Mouse (Mus musculus) forebrain, embryonic 16.5 days (tissue): ENCODE results near the gene Gm49661. TPM values are rescaled to one million over a fixed set of nuclear protein-coding genes. Genes with fewer than 3 reads are reported as not detected.

Experiments
- ATAC-seq: fragments of 200-750 bp; cut with Nextera tagmentation; 2 replicates; pipeline ENCODE4 v1.8.0; 2017; ENCODE audit warnings: mild to moderate bottlenecking, moderate library complexity
- H3K27ac ChIP-seq: fragments of 300-500 bp; sonication (generic); 2 replicates; pipeline ENCODE4 v1.5.1; 2014; ENCODE audit warnings: low read length, control low read depth
- H3K27me3 ChIP-seq: fragments of 300-500 bp; sonication (generic); replicated peaks from 2 replicates; pipeline ENCODE4 v1.6.1; 2014; ENCODE audit warnings: low read length; ENCODE audit not compliant: control insufficient read depth, insufficient read depth
- H3K36me3 ChIP-seq: fragments of 300-500 bp; sonication (generic); 2 replicates; pipeline ENCODE4 v1.6.1; 2014; ENCODE audit not compliant: control insufficient read depth, insufficient read depth
- H3K4me1 ChIP-seq: fragments of 300-500 bp; sonication (generic); replicated peaks from 2 replicates; pipeline ENCODE4 v1.6.1; 2014; ENCODE audit warnings: low read length; ENCODE audit not compliant: control insufficient read depth, insufficient read depth
- H3K4me2 ChIP-seq: fragments of 300-500 bp; sonication (generic); 2 replicates; pipeline ENCODE4 v1.6.1; 2014; ENCODE audit warnings: mild to moderate bottlenecking, low read length, control low read depth
- H3K4me3 ChIP-seq: fragments of 300-500 bp; sonication (generic); replicated peaks from 2 replicates; pipeline ENCODE4 v1.5.1; 2014; ENCODE audit warnings: mild to moderate bottlenecking, low read length, control low read depth
- H3K9ac ChIP-seq: fragments of 300-500 bp; sonication (generic); replicated peaks from 2 replicates; pipeline ENCODE4 v1.6.1; 2014; ENCODE audit warnings: low read depth, low read length, control low read depth
- H3K9me3 ChIP-seq: fragments of 300-500 bp; sonication (generic); 2 replicates; pipeline ENCODE4 v1.6.1; 2016; ENCODE audit warnings: low read length; ENCODE audit not compliant: control insufficient read depth
- WGBS: fragments of 180-500 bp; shearing (Covaris S2); extraction: QIAGEN DNeasy Blood & Tissue Kit; methylation state at CpG from one replicate; pipeline ENCODE4 v1.1.7; 2014; 5-methylcytosine and 5-hydroxymethylcytosine counted together
- polyA plus RNA-seq: library from polyadenylated mRNA; unstranded; fragments of >200 nt; fragmentation: Nextera tagmentation; extraction: Ambion mirVana; gene quantifications from 2 replicates; pipeline ENCODE4 v1.2.1, GENCODE M21; 2015

Gene Gm49661
- polyA plus RNA-seq, 1 experiment from 2014 or later = not detected

DNA sequence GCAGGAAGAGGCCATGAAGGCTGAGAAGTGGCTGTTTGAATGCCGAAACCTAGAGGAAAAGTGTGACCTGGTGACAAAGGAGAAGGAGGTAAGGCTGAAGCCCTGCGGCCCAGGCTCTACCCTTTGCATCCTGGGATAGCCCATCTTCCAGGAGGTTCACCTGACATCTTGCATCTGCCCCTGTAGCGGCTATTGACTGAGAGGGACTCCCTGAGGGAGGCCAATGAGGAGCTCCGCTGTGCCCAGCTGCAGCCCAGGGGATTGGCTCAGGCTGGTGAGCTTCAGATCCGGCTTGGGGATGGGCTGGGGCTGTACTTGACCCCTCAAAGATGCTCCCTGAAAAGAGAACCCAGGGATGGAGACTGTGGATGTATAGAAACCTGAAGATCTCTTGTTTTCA is 27.7 kb upstream of the Gm49661 start:
- ATAC-seq = no peak
- H3K4me3 ChIP-seq = no peak overlapping the region
- 85% methylated on average over 5 of the region's 5 CpGs for WGBS
- no peaks in the 10 kb centered on the region for H3K36me3 ChIP-seq
- no peak overlapping the region for H3K9ac ChIP-seq
- no peak overlapping the region for H3K27ac ChIP-seq
- no peaks in the 10 kb centered on the region for H3K27me3 ChIP-seq
- no peaks in the 10 kb centered on the region for H3K9me3 ChIP-seq
- no peak overlapping the region for H3K4me2 ChIP-seq
- peaks cover 8% of the 10 kb centered on the region for H3K4me1 ChIP-seq

GRCm38 (mm10) chr8:84995680-84996079 is 26.4 kb upstream of the Gm49661 start:
- peak overlapping the region; percentile 29; the same call in 1 of the 2 replicates for H3K9ac ChIP-seq
- H3K36me3 ChIP-seq = no peaks in the 10 kb centered on the region
- no peak overlapping the region for H3K27ac ChIP-seq
- H3K9me3 ChIP-seq = no peaks in the 10 kb centered on the region
- peak; percentile 15; the same call in 1 of the 2 replicates for ATAC-seq
- H3K4me2 ChIP-seq = no peak overlapping the region
- H3K27me3 ChIP-seq = no peaks in the 10 kb centered on the region
- peaks cover 13% of the 10 kb centered on the region for H3K4me1 ChIP-seq
- 14% methylated on average over 25 of the region's 25 CpGs for WGBS
- H3K4me3 ChIP-seq = no peak overlapping the region

GRCm38 (mm10) chr8:84994375-84994774 is 25.1 kb upstream of the Gm49661 start:
- H3K27ac ChIP-seq = no peak overlapping the region
- H3K4me1 ChIP-seq = peaks cover 19% of the 10 kb centered on the region
- ATAC-seq = no peak
- 92% methylated on average over 9 of the region's 9 CpGs for WGBS
- H3K36me3 ChIP-seq = no peaks in the 10 kb centered on the region
- no peak overlapping the region for H3K4me2 ChIP-seq
- no peak overlapping the region for H3K4me3 ChIP-seq
- no peaks in the 10 kb centered on the region for H3K9me3 ChIP-seq
- H3K9ac ChIP-seq = no peak overlapping the region
- no peaks in the 10 kb centered on the region for H3K27me3 ChIP-seq

- ATAC-seq = peak; percentile 7; the same call in 1 of the 2 replicates
- 0 out of 2 replicates have a peak overlapping the region, but pooled peaks have one; percentile 28 for H3K27ac ChIP-seq
These were observed 21.6 kb upstream of the Gm49661 start for GRCm38 (mm10) chr8:84990836-84991235.

DNA sequence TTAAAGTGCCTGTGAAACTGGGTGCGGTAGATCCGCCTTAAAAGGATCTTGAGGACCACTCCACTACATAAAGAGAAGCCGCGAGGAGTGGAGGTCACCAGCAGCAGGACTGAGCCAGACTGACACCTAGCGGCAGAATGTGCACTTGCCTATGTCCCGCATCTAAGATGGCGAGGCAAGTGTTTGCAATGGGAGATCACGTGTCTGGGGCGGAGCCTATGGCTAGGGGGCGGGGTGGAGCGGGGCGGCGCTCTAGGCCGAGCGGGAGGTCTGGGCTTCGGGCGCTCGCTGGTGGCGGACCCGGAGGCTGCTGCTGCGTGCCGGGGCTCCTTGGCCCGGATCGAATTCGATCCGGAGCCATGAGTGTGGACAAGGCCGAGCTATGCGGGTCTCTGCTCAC is 21.1 kb upstream of the Gm49661 start, which contains the start of gene Hook2:
Hook2 (plus strand) TSS at position 255 of the 400 bp plus-strand sequence.
- Histone ChIP-seq H3K9ac (peak within 1 kb of the TSS; percentile 81), H3K9me3 (no peaks in the 10 kb centered on the region), H3K36me3 (no peaks in the 10 kb centered on the region), H3K4me1 (peaks cover 25% of the 10 kb centered on the region), H3K27me3 (peaks cover 10% of the 10 kb centered on the region; the same call in 1 of the 2 replicates), H3K4me3 (peak within 1 kb of the TSS; percentile 74), H3K27ac (peak within 1 kb of the TSS; percentile 82), H3K4me2 (peak within 1 kb of the TSS; percentile 97)
- WGBS = 0% methylated on average over 26 of the region's 28 CpGs
- ATAC-seq = peak; percentile 89

More at GRCm38 (mm10) chr8:84990836-84991235, 21.6 kb upstream of the Gm49661 start:
- no peaks in the 10 kb centered on the region for H3K9me3 ChIP-seq
- peaks cover 20% of the 10 kb centered on the region for H3K4me1 ChIP-seq
- H3K36me3 ChIP-seq = no peaks in the 10 kb centered on the region
- H3K27me3 ChIP-seq = peaks cover 10% of the 10 kb centered on the region; the same call in 1 of the 2 replicates
- H3K4me2 ChIP-seq = peak overlapping the region; percentile 97
- WGBS = 2% methylated on average over 15 of the region's 15 CpGs
- peak overlapping the region; percentile 81 for H3K9ac ChIP-seq
- peak overlapping the region; percentile 74 for H3K4me3 ChIP-seq

DNA sequence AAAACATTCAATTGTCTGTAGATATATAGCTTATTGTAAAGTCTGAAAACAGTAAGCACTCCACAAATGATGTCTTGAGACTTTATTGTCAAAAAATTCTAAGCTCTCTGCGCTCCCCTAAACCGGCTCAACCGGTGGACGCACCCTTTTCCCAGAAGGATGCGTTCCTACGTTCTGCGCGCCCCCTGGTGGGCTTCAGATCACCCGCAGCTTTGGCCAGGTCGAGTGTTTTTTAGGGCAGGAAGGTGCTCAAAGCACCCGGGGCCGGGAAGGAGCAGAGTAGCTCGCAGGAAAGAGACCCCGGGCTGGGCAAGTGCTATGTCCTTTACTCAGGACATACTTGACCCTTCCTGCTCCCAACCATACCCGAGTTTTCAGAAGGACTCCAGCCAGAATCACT is 20.6 kb upstream of the Gm49661 start:
- Histone ChIP-seq H3K36me3 (no peaks in the 10 kb centered on the region), H3K4me1 (peaks cover 30% of the 10 kb centered on the region), H3K4me2 (peak overlapping the region; percentile 97), H3K27me3 (peaks cover 10% of the 10 kb centered on the region; the same call in 1 of the 2 replicates), H3K9ac (peak overlapping the region; percentile 59), H3K9me3 (no peaks in the 10 kb centered on the region), H3K4me3 (peak overlapping the region; percentile 74), H3K27ac (peak overlapping the region; percentile 82)
- peak; percentile 51 for ATAC-seq
- under 1% methylated on average over 15 of the region's 15 CpGs for WGBS

DNA sequence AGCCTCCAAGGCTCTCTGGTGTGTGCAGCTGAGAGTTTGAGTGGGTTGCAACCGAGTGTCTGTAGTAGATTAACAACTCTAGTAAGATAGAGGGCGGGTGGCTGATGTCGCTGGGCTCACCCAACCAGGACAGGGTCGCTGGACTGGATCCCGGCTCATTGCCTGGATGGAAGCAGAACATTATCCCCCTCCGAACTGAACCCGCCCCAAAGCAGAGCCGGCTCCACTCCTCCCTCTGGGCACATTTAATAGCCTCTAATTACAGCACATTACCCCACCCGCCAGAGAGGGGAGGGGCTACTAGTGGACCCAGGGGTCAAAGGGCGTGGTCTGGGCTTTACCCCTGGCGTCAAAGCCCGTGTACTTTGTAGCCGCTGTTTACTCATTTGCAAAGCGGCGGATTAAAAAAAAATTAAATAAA is 20.1 kb upstream of the Gm49661 start:
- H3K4me3 ChIP-seq = no peak overlapping the region

GRCm38 (mm10) chr8:84987903-84988302 is 18.7 kb upstream of the Gm49661 start:
- Histone ChIP-seq H3K9me3 (no peaks in the 10 kb centered on the region), H3K4me2 (no peak overlapping the region), H3K4me3 (no peak overlapping the region), H3K36me3 (no peaks in the 10 kb centered on the region), H3K4me1 (peaks cover 33% of the 10 kb centered on the region), H3K27ac (no peak overlapping the region), H3K27me3 (peaks cover 10% of the 10 kb centered on the region; the same call in 1 of the 2 replicates), H3K9ac (no peak overlapping the region)
- no peak for ATAC-seq
- WGBS = 73% methylated on average over 2 of the region's 2 CpGs

More for the DNA sequence above, 20.1 kb upstream of the Gm49661 start:
- ATAC-seq = no peak
- H3K36me3 ChIP-seq = no peaks in the 10 kb centered on the region
- H3K9me3 ChIP-seq = no peaks in the 10 kb centered on the region
- 0 out of 2 replicates have a peak overlapping the region, but pooled peaks have one; percentile 26 for H3K9ac ChIP-seq
- no peak overlapping the region for H3K27ac ChIP-seq
- peaks cover 10% of the 10 kb centered on the region; the same call in 1 of the 2 replicates for H3K27me3 ChIP-seq
- H3K4me1 ChIP-seq = peaks cover 33% of the 10 kb centered on the region
- H3K4me2 ChIP-seq = peak overlapping the region; percentile 97
- WGBS = 12% methylated on average over 15 of the region's 15 CpGs

GRCm38 (mm10) chr8:84987388-84987787 is 18.2 kb upstream of the Gm49661 start:
- H3K9ac ChIP-seq = no peak overlapping the region
- ATAC-seq = no peak
- H3K9me3 ChIP-seq = no peaks in the 10 kb centered on the region
- no peaks in the 10 kb centered on the region for H3K36me3 ChIP-seq
- no peak overlapping the region for H3K4me2 ChIP-seq
- WGBS = 80% methylated on average over 5 of the region's 5 CpGs
- H3K4me1 ChIP-seq = peaks cover 33% of the 10 kb centered on the region
- H3K27me3 ChIP-seq = peaks cover 10% of the 10 kb centered on the region; the same call in 1 of the 2 replicates
- H3K27ac ChIP-seq = no peak overlapping the region
- no peak overlapping the region for H3K4me3 ChIP-seq
